Mouse (Mus musculus) kidney, postnatal 10 days (tissue): ENCODE data around the gene Mkrn2os.
"Not testable (repeated sequence)": the region's sequence is repeated elsewhere in the genome, so short reads cannot be mapped to it uniquely, and the experiment has no call there.

Experiments
- DNase-seq: peaks from one replicate; pipeline ENCODE4 v3.0.0; 2021; ENCODE audit warnings: mixed read lengths

Mkrn2os gene

GRCm38 (mm10) chr6:115592458-115592857 lies at the start of gene Mkrn2os:
Gene Mkrn2os (minus strand): TSS chr6:115592576.
- peak; percentile 49 for DNase-seq

- not testable (repeated sequence) for DNase-seq
Observed at GRCm38 (mm10) chr6:115638188-115638587, 45.8 kb upstream of the Mkrn2os start.

- DNase-seq, result no peak
Observed at GRCm38 (mm10) chr6:115634015-115634414, 41.6 kb upstream of the Mkrn2os start.

- DNase-seq, result peak; percentile 32
Observed at GRCm38 (mm10) chr6:115631056-115631795, 38.9 kb upstream of the Mkrn2os start.

- no peak for DNase-seq
Observed at GRCm38 (mm10) chr6:115626121-115626520, 33.7 kb upstream of the Mkrn2os start.

GRCm38 (mm10) chr6:115620942-115621341 lies 28.6 kb upstream of the Mkrn2os start:
- no peak for DNase-seq

GRCm38 (mm10) chr6:115619818-115620217 lies 27.4 kb upstream of the Mkrn2os start:
- peak; percentile 51 for DNase-seq

- no peak for DNase-seq
Observed at GRCm38 (mm10) chr6:115615983-115616382, 23.6 kb upstream of the Mkrn2os start.

- DNase-seq, result no peak
Observed at GRCm38 (mm10) chr6:115613793-115614192, 21.4 kb upstream of the Mkrn2os start.

GRCm38 (mm10) chr6:115610301-115610700 lies 17.9 kb upstream of the Mkrn2os start:
- no peak for DNase-seq

GRCm38 (mm10) chr6:115609121-115609520 lies 16.7 kb upstream of the Mkrn2os start:
- peak; percentile 42 for DNase-seq

GRCm38 (mm10) chr6:115607429-115607828 lies 15.1 kb upstream of the Mkrn2os start:
- DNase-seq, result no peak

- no peak for DNase-seq
Observed at GRCm38 (mm10) chr6:115606461-115606860, 14.1 kb upstream of the Mkrn2os start.

- DNase-seq, result peak; percentile 91
Observed at GRCm38 (mm10) chr6:115601715-115602523, 9.5 kb upstream of the Mkrn2os start, which contains the start of gene Mkrn2. Gene Mkrn2 (plus strand): TSS chr6:115601902.

- DNase-seq, result peak; percentile 37
Observed at GRCm38 (mm10) chr6:115601322-115601714, 8.9 kb upstream of the Mkrn2os start.

GRCm38 (mm10) chr6:115595667-115596066 lies 3.3 kb upstream of the Mkrn2os start:
- no peak for DNase-seq

GRCm38 (mm10) chr6:115594463-115594862 lies 2.1 kb upstream of the Mkrn2os start:
- DNase-seq, result no peak

GRCm38 (mm10) chr6:115593252-115593651 lies 876 bp upstream of the Mkrn2os start:
- no peak for DNase-seq

- DNase-seq, result no peak
Observed at GRCm38 (mm10) chr6:115591692-115592359, 550 bp downstream of the Mkrn2os start.

- DNase-seq, result no peak
Observed at GRCm38 (mm10) chr6:115586321-115586720, 6.1 kb downstream of the Mkrn2os start.

GRCm38 (mm10) chr6:115584176-115584575 lies 8.2 kb downstream of the Mkrn2os start:
- no peak for DNase-seq

GRCm38 (mm10) chr6:115583430-115584125 lies 8.8 kb downstream of the Mkrn2os start:
- no peak for DNase-seq
